Mouse (Mus musculus) kidney, postnatal 10 days (tissue): ENCODE measurements at regions not wholly inside any gene's neighbourhood (a gene's known extent, or its start where the extent isn't known, plus 50 kb on each side); places are given as distances from the start of the nearest gene placed in this dataset.

ENCODE experiments used
- DNase-seq: peaks from one replicate; pipeline ENCODE4 v3.0.0; 2021; ENCODE audit warnings: mixed read lengths

GRCm38 (mm10) chr2:123023918-123024317 is 258.9 kb downstream of the Sqor start:
- no peak for DNase-seq

DNA sequence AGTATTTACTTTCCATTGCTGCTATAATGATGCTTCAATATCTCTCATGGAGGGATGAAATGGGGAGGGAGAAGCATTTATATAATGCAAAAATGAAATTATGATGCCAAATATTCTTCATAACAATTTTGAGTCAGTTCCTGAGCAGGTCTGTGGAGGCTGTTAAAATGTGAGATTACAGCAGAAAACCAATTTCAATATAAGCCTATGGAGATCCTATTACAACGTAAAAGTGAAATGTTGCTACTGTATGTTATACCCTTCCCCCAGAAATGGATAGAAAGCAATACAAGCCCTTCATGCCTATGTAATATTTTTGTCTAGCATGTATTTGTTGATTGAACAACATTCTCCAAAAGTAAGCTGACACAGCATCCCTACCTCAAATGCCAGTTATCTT is 259.3 kb downstream of the Sqor start:
- no peak for DNase-seq

GRCm38 (mm10) chr2:123024976-123025585 is 260.0 kb downstream of the Sqor start:
- no peak for DNase-seq

GRCm38 (mm10) chr2:123047321-123047720 is 282.3 kb downstream of the Sqor start:
- no peak for DNase-seq

DNA sequence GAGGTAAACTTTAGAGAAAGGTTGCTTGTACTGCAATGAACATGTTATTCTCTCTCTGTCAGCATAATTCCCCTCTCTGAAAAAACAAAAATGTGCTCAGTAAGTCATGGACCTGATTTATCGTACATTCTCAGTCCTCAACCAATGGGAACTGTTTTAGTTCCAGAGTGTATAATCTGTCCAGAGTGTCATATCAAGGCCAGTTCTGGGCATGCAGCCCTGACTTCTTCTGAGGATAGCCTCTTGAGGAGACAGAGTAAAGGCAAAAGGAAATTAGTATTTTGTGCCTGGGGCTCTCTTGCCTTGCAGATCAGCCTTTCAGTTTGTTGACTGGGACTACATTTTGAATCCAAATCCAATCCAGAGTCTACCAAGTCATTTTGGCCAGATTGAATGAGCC is 299.6 kb downstream of the Sqor start:
- no peak for DNase-seq

DNA sequence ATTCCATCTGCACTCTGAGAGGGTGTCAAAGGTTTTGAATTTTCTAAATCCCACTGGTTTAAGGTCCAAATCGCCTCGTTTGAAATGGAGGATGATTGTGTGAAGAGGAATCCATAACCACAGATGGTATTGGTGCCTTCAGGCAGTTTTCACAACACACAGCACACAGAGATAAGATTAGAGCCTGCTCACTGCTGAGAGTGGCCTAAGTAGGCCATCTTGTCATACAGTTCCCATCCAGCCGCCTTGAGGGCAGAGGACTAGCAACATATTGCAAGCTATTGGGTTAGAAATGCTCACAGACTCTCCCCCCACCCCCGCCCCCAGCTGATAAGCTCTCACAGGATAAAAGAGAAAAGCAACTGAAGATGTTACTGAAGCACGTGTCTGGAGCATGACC is 303.8 kb downstream of the Sqor start:
- no peak for DNase-seq

- DNase-seq = no peak
Observed at GRCm38 (mm10) chr2:123072653-123073052, 307.6 kb downstream of the Sqor start.

DNA sequence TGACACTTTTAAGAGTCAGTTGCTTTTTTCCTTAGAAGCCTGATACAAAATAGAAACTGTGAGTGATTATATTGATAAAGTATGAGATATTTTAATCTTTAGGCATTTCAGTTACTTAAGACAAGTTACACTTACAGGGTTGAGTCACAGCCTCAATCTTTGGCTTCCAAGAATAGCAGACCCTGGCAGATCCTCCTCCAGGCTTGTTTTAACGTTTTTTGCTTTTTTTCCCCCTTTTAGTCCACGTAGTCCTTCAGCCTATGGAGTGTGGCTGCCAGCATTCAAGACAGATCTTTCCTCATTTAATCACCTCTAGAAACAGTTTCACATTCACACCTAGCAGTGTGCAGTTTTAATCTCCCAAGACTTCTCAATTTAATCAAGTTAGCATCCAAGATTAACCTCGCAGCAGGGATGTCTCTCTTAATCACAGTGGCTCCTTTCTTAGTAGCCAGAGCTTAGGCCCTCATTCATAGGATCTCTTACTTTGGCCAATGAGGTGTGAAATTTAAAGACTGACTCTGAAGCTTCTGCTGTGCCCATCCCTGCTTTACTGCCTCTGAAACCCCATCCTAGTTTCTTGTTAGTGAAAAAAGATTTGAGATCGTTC is 308.5 kb downstream of the Sqor start:
- no peak for DNase-seq

GRCm38 (mm10) chr2:123092726-123093125 is 327.7 kb downstream of the Sqor start:
- DNase-seq = no peak

- no peak for DNase-seq
Observed at GRCm38 (mm10) chr2:123103530-123103929, 338.5 kb downstream of the Sqor start.

- DNase-seq = no peak
Observed at GRCm38 (mm10) chr2:123131496-123131895, 366.5 kb downstream of the Sqor start.

DNA sequence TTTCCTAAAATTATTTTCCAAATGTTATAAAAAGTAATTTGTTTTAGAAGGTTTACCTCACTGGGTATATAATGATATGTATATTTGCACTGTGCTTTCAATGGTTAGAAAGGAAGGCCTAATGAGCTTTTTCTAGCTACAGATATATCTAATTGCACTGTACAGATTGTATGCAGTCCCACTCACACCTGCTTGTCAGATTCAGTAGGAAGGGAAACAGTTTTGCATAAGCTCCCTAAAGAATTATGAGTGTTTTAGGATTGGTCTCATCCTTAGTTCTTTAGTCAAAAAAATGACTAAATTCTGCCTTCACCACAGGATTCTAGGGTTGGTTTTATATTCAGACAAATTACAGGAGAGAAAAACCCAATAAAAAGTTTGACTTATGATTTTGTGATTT is 388.1 kb downstream of the Sqor start:
- DNase-seq = no peak

GRCm38 (mm10) chr2:123165384-123165783 is 400.3 kb downstream of the Sqor start:
- no peak for DNase-seq

- no peak for DNase-seq
Observed at GRCm38 (mm10) chr2:123170611-123171010, 405.6 kb downstream of the Sqor start.

DNA sequence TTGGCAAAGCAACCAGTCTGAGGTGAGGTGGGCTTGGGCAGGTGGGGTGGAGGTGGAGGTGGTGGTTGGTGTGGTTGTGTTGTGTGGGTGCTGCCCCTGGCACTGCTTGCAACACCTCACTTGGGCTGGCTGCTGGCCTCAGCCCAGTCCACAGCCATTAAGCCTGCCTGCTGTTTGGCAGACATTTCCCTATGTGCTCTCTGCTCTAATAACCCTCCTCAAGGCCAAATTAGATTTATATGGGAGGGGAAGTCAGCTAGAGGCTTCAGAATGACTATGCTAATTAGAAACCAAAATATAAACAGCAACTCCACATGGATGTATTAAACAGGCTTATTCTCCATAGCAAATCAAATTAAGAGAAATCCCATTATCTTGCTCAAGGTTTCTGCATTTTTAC is 417.2 kb downstream of the Sqor start:
- DNase-seq = peak; percentile 5

GRCm38 (mm10) chr2:123190795-123191582 is 426.0 kb downstream of the Sqor start:
- DNase-seq = no peak

DNA sequence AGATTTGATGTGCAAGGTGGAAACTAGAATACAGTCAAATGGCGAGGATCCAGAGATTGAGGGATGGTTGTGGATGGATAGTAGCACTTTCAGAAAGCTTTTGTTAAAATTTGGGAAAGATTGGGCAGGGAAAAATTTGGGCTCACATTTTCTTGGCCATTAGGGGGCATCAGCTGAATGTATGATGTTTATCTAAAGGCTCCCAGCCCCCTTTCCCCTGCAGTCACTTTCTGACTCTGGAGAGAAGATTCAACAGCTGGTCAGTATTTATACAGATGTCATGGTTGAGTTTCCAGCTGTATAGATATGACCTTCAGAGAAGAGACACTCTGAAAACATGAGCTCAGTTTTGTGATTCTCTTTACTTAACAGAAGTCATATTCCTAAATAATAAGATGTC is 429.5 kb downstream of the Sqor start:
- peak; percentile 8 for DNase-seq
